Mouse (Mus musculus) cerebellum, postnatal 36 days (tissue): Measurements from ENCODE around the gene Lce3c.

Experiments
- DNase-seq, 2 experiments: peaks; one replicate each; pipeline ENCODE4 v3.0.0; 2021 to 2022; ENCODE audit warnings: mixed read lengths in 2 of 2

Gene Lce3c

GRCm38 (mm10) chr3:92944186-92944585, at the start of gene Lce3c:
TSS of gene Lce3c (plus strand) at chr3:92944486.
- DNase-seq = no peak

GRCm38 (mm10) chr3:92894489-92894888, 49.8 kb upstream of the Lce3c start:
- no peak for DNase-seq

- DNase-seq = peak in 1 of 2 experiments; percentile 3
These were observed 41.3 kb upstream of the Lce3c start for GRCm38 (mm10) chr3:92902992-92903391.

GRCm38 (mm10) chr3:92903640-92904039, 40.6 kb upstream of the Lce3c start:
- DNase-seq = no peak

- DNase-seq = no peak
These were observed 39.1 kb upstream of the Lce3c start for GRCm38 (mm10) chr3:92905182-92905581.

GRCm38 (mm10) chr3:92907571-92907970, 36.7 kb upstream of the Lce3c start:
- DNase-seq = peak in 1 of 2 experiments; percentile 1

GRCm38 (mm10) chr3:92920364-92920763, 23.9 kb upstream of the Lce3c start:
- no peak for DNase-seq

GRCm38 (mm10) chr3:92926130-92926529, 18.2 kb upstream of the Lce3c start, which contains the start of gene Lce3a:
TSS of gene Lce3a (minus strand) at chr3:92926230.
- DNase-seq = no peak

GRCm38 (mm10) chr3:92932679-92933078, 11.6 kb upstream of the Lce3c start, which contains the start of gene Lce3b:
TSS of gene Lce3b (plus strand) at chr3:92932979.
- DNase-seq = no peak

- no peak for DNase-seq
These were observed 12.8 kb downstream of the Lce3c start, which contains the start of gene Lce3d for GRCm38 (mm10) chr3:92957090-92957489. TSS of gene Lce3d (plus strand) at chr3:92957390.

- DNase-seq = no peak
These were observed 22.5 kb downstream of the Lce3c start, which contains the start of gene Lce3e for GRCm38 (mm10) chr3:92966761-92967160. TSS of gene Lce3e (plus strand) at chr3:92967061.

- DNase-seq = no peak
These were observed 34.2 kb downstream of the Lce3c start for GRCm38 (mm10) chr3:92978484-92978883.

- DNase-seq = no peak
These were observed 47.6 kb downstream of the Lce3c start, which contains the start of gene Lce3f for GRCm38 (mm10) chr3:92991926-92992325. TSS of gene Lce3f (plus strand) at chr3:92992226.
